Mouse (Mus musculus) cerebellum, adult 9-11 months (tissue): ENCODE results near the gene Gm17606.
"Not testable (repeated sequence)": the region's sequence is repeated elsewhere in the genome, so short reads cannot be mapped to it uniquely, and the experiment has no call there.

Experiments used
- DNase-seq: peaks from one replicate; pipeline ENCODE4 v3.0.0; 2022

Gene Gm17606

GRCm38 (mm10) chr14:54640946-54641304 is at the start of gene Gm17606:
Gene Gm17606 (plus strand): TSS chr14:54640952.
- DNase-seq: no peak

GRCm38 (mm10) chr14:54591056-54591455 is 49.7 kb upstream of the Gm17606 start:
- DNase-seq: no peak

GRCm38 (mm10) chr14:54592319-54592934 is 48.3 kb upstream of the Gm17606 start:
- DNase-seq: no peak

GRCm38 (mm10) chr14:54594055-54594454 is 46.7 kb upstream of the Gm17606 start:
- no peak for DNase-seq

GRCm38 (mm10) chr14:54594631-54595414 is 45.9 kb upstream of the Gm17606 start:
- no peak for DNase-seq

- no peak for DNase-seq
Measured at GRCm38 (mm10) chr14:54597084-54597483, 43.7 kb upstream of the Gm17606 start.

- DNase-seq: no peak
Measured at GRCm38 (mm10) chr14:54601601-54602000, 39.2 kb upstream of the Gm17606 start.

GRCm38 (mm10) chr14:54602613-54603012 is 38.1 kb upstream of the Gm17606 start:
- DNase-seq: peak; percentile 63

GRCm38 (mm10) chr14:54603038-54603654 is 37.6 kb upstream of the Gm17606 start:
- peak; percentile 98 for DNase-seq

- no peak for DNase-seq
Measured at GRCm38 (mm10) chr14:54603686-54604085, 37.1 kb upstream of the Gm17606 start.

- DNase-seq: peak; percentile 78
Measured at GRCm38 (mm10) chr14:54605752-54606321, 34.9 kb upstream of the Gm17606 start, which contains the start of gene 4931414P19Rik. Gene 4931414P19Rik (minus strand): TSS chr14:54605993.

- no peak for DNase-seq
Measured at GRCm38 (mm10) chr14:54607226-54607625, 33.5 kb upstream of the Gm17606 start.

- no peak for DNase-seq
Measured at GRCm38 (mm10) chr14:54609245-54609644, 31.5 kb upstream of the Gm17606 start.

- no peak for DNase-seq
Measured at GRCm38 (mm10) chr14:54609962-54610361, 30.8 kb upstream of the Gm17606 start.

- DNase-seq: no peak
Measured at GRCm38 (mm10) chr14:54610648-54611047, 30.1 kb upstream of the Gm17606 start.

GRCm38 (mm10) chr14:54614130-54614529 is 26.6 kb upstream of the Gm17606 start:
- not testable (repeated sequence) for DNase-seq

GRCm38 (mm10) chr14:54616226-54616825 is 24.4 kb upstream of the Gm17606 start:
- DNase-seq: no peak

GRCm38 (mm10) chr14:54617152-54617896 is 23.4 kb upstream of the Gm17606 start:
- DNase-seq: no peak

GRCm38 (mm10) chr14:54617897-54618365 is 22.8 kb upstream of the Gm17606 start, which contains the start of gene Psmb5:
Gene Psmb5 (minus strand): TSS chr14:54618022.
- DNase-seq: peak; percentile 91

- DNase-seq: no peak
Measured at GRCm38 (mm10) chr14:54621133-54621532, 19.6 kb upstream of the Gm17606 start, which contains the start of gene Psmb11. Gene Psmb11 (plus strand): TSS chr14:54621433.

- DNase-seq: no peak
Measured at GRCm38 (mm10) chr14:54623334-54623733, 17.4 kb upstream of the Gm17606 start.

- DNase-seq: no peak
Measured at GRCm38 (mm10) chr14:54624976-54625375, 15.8 kb upstream of the Gm17606 start.
